Mouse (Mus musculus): Measurements from ENCODE around the gene H2-M10.6.
"Not testable (repeated sequence)": the region's sequence is repeated elsewhere in the genome, so short reads cannot be mapped to it uniquely, and the experiment has no call there.

The H2-M10.6 gene

GRCm38 (mm10) chr17:36811871-36812270, at the start of gene H2-M10.6:
TSS of gene H2-M10.6 (plus strand) at chr17:36812171.
- no peak for DNase-seq (ENCODE audit: low read depth, low spot score)

DNA sequence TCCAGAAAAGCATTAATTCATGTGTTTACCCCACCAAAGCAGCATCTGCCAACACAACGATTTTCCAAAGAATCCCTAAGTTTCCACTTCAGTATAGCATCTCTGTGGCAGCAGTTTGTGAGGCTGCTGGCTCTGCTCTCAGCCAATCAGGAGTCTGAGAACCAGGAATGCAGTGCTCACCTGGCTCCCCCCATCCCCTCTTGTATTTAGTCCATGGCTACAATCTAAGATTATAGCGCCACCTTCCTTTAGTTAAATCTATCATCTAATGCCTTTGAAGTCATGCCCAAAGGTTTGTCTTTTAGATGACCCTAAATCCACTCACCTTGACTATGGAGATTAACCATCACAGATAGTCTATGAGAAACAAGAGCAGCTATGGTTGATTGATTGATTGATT, 48.2 kb upstream of the H2-M10.6 start:
- no peak for DNase-seq (ENCODE audit: low read depth, low spot score)

GRCm38 (mm10) chr17:36764244-36764643, 47.7 kb upstream of the H2-M10.6 start:
- DNase-seq (ENCODE audit: low read depth, low spot score): not testable (repeated sequence)

DNA sequence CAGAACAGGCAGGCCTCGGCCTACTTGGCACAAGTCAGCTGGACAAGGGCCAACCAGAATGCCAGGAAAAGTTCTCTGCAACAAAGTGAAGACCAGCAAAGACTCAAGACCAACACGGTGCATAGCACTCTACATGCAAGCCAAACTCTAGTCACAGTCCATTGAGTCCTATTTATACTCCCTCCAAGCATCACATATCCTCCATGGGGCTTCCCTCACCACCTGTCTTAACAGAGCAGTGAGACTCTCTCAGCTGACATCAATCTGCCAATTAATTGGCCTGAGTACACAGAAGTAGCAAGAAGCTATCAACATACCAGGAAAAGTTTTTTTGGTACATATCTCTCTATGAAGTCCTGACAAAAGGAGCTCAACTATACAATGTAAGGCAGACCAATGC, 46.6 kb upstream of the H2-M10.6 start:
- not testable (repeated sequence) for DNase-seq (ENCODE audit: low read depth, low spot score)

- DNase-seq (ENCODE audit: low read depth, low spot score): not testable (repeated sequence)
Observed at GRCm38 (mm10) chr17:36772610-36773009, 39.4 kb upstream of the H2-M10.6 start, which contains the start of gene H2-M10.5. TSS of gene H2-M10.5 (plus strand) at chr17:36772910.

DNA sequence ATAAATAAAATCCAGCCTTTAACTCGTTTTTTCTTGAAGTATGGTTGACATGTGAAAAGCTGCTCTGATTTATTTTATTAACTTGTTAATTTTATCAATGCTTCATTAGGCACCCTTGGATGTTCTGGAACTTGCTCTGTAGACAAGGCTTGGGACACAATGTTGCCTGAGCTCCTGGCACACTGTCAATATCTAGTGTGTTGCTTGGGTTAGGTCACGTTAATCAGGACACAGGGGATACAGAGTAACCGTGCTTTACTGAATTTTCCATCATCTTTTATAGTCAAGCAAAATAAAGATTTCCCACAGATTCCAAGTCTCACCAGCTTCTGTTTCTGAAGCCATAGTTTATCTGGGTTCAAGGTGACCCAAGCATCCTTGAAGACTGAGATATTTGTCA, 30.4 kb upstream of the H2-M10.6 start:
- DNase-seq (ENCODE audit: low read depth, low spot score): no peak

- not testable (repeated sequence) for DNase-seq (ENCODE audit: low read depth, low spot score)
Observed at GRCm38 (mm10) chr17:36786483-36786886, 25.5 kb upstream of the H2-M10.6 start.

DNA sequence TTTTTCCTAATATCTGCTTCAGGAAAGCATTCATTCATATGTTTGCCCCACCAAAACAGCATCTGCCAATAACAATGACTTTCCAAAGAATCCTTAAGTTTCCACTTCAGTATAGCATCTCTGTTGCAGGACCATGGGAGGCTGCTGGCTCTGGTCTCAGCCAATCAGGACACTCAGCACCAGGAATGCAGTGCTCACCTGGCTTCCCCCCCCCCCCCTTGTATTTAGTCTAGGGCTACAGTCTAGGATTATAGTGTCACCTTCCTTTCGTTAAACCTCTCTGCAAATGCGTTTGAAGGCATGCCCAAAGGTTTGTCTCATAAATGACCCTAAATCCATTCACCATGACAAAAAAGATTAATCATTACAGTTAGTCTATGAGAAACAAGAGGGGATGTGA, 23.6 kb upstream of the H2-M10.6 start:
- no peak for DNase-seq (ENCODE audit: low read depth, low spot score)

DNA sequence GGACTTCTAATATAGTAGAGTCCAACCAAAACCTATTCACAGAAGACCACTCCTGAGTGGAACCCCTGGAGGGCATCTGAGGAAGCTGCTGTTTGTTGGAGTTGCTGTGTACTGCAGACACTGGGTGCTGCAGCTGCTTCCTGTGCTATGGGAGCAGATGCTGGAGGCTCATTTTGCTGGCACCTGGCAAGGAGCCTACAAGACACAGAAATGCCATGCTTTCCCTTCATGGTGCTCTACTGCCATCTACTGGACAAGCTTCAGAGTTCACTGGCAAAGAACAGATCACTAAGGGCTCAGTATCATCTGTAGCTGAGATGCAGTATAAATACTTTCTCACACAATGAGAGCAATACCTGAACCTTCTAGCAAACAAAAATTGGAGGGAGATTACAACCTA, 23.2 kb upstream of the H2-M10.6 start:
- peak; percentile 40 for DNase-seq (ENCODE audit: low read depth, low spot score)

GRCm38 (mm10) chr17:36799493-36799892, 12.5 kb upstream of the H2-M10.6 start:
- DNase-seq (ENCODE audit: low read depth, low spot score): no peak

DNA sequence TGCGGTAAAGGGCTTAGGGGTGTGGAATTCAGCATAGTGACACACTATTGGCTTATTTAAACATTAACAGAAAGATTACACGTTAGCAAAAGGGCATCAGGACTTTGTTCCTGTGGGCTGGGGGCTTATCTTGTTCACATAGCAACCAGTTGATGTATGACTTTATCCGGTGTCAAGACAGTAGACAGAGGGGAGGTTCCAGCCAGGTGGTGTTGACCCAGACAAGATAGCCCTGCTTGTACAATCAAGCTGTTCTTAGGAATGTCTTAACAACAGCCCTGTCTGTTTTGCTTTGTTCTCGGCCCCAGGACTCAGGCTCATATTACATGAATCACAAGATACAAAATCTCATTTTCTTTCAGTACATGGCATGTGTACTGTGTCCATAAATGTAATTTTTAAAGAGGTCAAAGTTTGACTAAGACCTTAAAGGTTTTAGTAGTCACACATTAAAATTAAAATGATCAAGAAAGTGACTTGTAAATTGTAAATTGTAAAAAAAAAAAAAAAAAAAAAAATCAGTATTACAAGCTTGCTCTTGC, 12.0 kb upstream of the H2-M10.6 start:
- not testable (repeated sequence) for DNase-seq (ENCODE audit: low read depth, low spot score)

GRCm38 (mm10) chr17:36824005-36824404, 12.0 kb downstream of the H2-M10.6 start:
- DNase-seq (ENCODE audit: low read depth, low spot score): no peak

DNA sequence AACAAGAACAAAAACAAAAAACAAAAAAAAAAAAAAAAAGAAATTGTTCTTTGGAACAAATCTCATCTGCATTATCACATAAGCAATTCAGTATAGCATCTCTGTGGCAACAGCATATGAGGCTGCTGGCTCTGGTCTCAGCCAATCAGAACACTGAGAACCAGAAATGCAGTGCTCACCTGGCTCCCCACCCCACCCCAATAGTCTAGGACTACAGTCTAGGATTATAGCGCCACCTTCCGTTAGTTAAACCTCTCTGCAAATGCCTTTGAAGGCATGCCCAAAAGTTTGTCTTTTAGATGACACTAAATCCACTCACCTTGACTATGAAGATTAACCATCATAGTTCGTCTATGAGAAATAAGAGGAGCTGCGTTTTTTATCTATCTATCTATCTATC, 13.6 kb downstream of the H2-M10.6 start:
- no peak for DNase-seq (ENCODE audit: low read depth, low spot score)

- DNase-seq (ENCODE audit: low read depth, low spot score): not testable (repeated sequence)
Observed at GRCm38 (mm10) chr17:36826002-36826401, 14.0 kb downstream of the H2-M10.6 start.

DNA sequence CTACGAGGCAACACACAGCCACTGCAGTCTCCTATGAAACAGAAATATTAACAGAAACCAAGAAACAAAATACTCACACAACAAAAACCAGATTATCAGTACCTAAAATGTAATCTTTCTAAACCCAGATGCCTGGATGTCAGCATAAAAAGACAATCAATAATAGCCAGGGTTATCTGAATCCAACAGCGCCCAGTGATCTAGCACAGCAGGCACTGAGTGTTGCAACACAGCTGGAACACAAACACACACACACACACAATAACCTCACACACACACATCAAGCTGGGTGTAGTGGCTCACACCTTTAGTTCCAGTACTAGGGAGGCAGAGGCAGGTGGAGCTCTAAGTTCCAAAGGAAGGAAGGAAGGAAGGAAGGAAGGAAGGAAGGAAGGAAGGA, 16.5 kb downstream of the H2-M10.6 start:
- no peak for DNase-seq (ENCODE audit: low read depth, low spot score)

DNA sequence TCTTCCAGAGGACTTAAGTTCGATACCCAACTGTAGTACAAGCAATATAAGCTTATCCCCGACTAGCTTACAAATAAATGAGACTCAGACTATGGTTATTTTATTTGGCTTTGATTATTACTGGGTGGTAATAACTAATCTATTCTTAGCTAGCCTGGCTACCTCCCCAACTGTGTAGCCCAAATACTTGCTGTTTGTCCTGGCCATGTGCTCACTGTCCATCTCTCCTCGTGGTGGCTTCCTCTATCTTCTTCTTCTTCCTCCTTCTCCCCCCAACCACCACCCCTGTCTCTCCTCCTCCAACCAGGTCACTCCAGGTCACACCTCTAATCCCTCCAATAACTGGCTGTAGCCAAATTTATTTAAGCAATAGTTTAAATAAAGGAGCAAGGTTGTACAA, 18.5 kb downstream of the H2-M10.6 start:
- no peak for DNase-seq (ENCODE audit: low read depth, low spot score)

GRCm38 (mm10) chr17:36832694-36833093, 20.7 kb downstream of the H2-M10.6 start:
- DNase-seq (ENCODE audit: low read depth, low spot score): no peak

GRCm38 (mm10) chr17:36835591-36836426, 23.8 kb downstream of the H2-M10.6 start:
- no peak for DNase-seq (ENCODE audit: low read depth, low spot score)

DNA sequence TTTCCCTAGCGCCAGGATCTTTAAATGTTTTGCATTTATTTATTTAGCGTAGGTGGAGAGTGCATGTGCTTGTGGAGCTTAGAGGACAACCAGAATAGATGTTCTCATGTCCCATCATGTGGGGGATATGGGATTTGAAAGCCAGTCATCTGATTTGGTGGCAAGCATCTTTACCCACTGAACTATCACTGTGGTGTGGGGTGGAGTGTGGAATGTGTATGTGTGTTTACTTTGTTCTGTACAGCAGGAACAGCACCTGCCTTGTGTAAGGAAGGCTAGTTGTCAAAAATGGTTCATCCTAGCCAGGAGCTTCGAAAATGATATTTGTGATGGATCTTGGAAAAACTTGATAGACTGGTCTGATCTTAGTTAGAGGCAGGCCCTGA, 24.4 kb downstream of the H2-M10.6 start:
- DNase-seq (ENCODE audit: low read depth, low spot score): no peak

DNA sequence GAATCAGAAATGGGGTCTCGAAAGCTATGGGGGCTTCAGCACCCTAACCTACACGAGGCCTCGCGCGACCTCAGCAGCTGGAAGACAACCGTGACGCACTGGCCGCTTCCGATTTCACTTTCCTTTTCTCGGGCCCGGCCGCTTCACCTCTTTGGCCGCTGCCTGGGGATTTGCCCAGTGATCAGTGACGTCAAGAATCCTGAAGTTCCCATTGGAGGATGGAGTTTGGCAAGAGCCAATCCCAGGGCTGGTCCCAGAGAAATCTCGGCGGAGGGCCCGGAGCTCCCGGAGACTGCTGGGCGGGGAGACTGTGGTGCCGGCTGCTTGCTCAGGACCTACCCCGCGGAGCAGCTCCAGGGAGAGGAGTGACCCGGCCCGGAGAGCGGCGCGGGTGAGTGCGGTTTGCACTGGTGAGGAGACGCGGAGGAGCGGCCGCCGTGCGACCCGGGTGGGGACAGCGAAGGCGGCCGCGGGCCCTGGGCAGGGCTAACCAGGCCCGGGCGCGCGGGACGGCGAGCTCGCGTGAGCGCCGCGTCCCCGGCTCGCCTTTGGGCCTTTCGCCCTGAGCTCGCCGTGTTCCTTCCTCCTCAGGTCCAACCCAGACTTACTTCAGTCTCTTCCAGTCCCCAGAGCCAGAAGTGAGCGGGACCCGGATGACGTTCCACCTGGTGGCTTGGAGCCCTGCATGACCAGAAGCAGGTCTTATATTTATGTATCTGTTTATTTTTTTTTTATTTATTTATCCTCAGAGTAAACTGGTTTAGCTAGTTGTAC, 25.1 kb downstream of the H2-M10.6 start, which contains the start of gene Trim26:
Gene Trim26, plus strand, starts transcription at position 261 of the 774 bp plus-strand sequence.
- DNase-seq (ENCODE audit: low read depth, low spot score): peak; percentile 98

DNA sequence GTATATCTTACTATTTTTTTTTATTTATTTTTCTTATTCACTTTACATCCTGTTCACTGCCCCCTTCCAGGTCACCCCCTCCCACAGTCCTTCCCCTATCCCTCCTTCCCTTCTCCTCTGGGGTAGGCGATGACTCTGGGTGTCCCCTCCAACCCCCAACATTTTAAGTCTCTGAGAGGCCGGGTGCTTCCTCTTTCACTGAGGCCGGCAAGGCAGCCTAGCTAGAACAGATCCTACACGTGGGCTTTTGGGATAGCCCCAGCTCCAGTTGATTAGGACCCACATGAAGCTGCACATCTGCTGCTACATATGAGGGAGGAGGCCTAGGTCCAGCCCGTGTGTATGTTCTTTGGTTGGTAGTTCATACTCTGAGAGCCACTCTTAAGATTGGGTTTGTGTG, 27.0 kb downstream of the H2-M10.6 start:
- no peak for DNase-seq (ENCODE audit: low read depth, low spot score)

GRCm38 (mm10) chr17:36839931-36840330, 28.0 kb downstream of the H2-M10.6 start:
- no peak for DNase-seq (ENCODE audit: low read depth, low spot score)
